Mouse (Mus musculus): ENCODE data around the gene Nppb.

GRCm38 (mm10) chr4:147938148-147939096 lies 47.2 kb upstream of the Nppb start:
- TF ChIP-seq CTCF (IDR thresholded peaks at IDR 0.05; ENCODE audit: control insufficient read depth, insufficient read depth, low read length) (no peak), POLR2A (IDR thresholded peaks at IDR 0.05; ENCODE audit: borderline replicate concordance, control insufficient read depth, low read depth, low read length) (no peak)
